Mouse (Mus musculus): ENCODE results near the gene Kifc1.
A peak's percentile ranks its signal among the peaks of the same experiment; 100 is the strongest.

Kifc1 gene

GRCm38 (mm10) chr17:33851331-33851730, 39.1 kb downstream of the Kifc1 start:
- no peak for DNase-seq (ENCODE audit: low read depth, low spot score)

GRCm38 (mm10) chr17:33848139-33848538, 42.3 kb downstream of the Kifc1 start:
- DNase-seq (ENCODE audit: low read depth, low spot score) = no peak

GRCm38 (mm10) chr17:33844196-33844595, 46.3 kb downstream of the Kifc1 start:
- no peak for DNase-seq (ENCODE audit: low read depth, low spot score)

GRCm38 (mm10) chr17:33842966-33843795, 47.3 kb downstream of the Kifc1 start, which contains the start of gene Cd320:
Cd320 (plus strand) TSS chr17:33843091.
- peak; percentile 89 for DNase-seq (ENCODE audit: low read depth, low spot score)

- no peak for DNase-seq (ENCODE audit: low read depth, low spot score)
These were observed 60.9 kb downstream of the Kifc1 start for GRCm38 (mm10) chr17:33829561-33829960.

- DNase-seq (ENCODE audit: low read depth, low spot score) = no peak
These were observed 61.6 kb downstream of the Kifc1 start for GRCm38 (mm10) chr17:33828892-33829291.

- peak; percentile 62 for DNase-seq (ENCODE audit: low read depth, low spot score)
These were observed 63.6 kb downstream of the Kifc1 start for GRCm38 (mm10) chr17:33826850-33827249.
